Mouse (Mus musculus) embryo, embryonic 10 days (tissue): ENCODE measurements around the gene Eif4g3.

ENCODE experiments used
- DNase-seq: peaks from one replicate; pipeline ENCODE4 v3.0.0-alpha.2; 2015; ENCODE audit warnings: low spot score

Eif4g3 gene

GRCm38 (mm10) chr4:138163836-138164235, 171.0 kb downstream of the Eif4g3 start:
- DNase-seq, result no peak

GRCm38 (mm10) chr4:138164860-138165259, 172.0 kb downstream of the Eif4g3 start:
- DNase-seq, result no peak

GRCm38 (mm10) chr4:138166519-138166918, 173.7 kb downstream of the Eif4g3 start:
- no peak for DNase-seq

GRCm38 (mm10) chr4:138168162-138168561, 175.3 kb downstream of the Eif4g3 start:
- no peak for DNase-seq

- DNase-seq, result no peak
These were observed 176.6 kb downstream of the Eif4g3 start for GRCm38 (mm10) chr4:138169420-138169819.

- no peak for DNase-seq
These were observed 179.9 kb downstream of the Eif4g3 start for GRCm38 (mm10) chr4:138172686-138173085.

GRCm38 (mm10) chr4:138179391-138179790, 186.6 kb downstream of the Eif4g3 start:
- DNase-seq, result no peak

- DNase-seq, result no peak
These were observed 187.9 kb downstream of the Eif4g3 start for GRCm38 (mm10) chr4:138180719-138181118.

- DNase-seq, result no peak
These were observed 191.2 kb downstream of the Eif4g3 start for GRCm38 (mm10) chr4:138184056-138184455.

- DNase-seq, result no peak
These were observed 191.8 kb downstream of the Eif4g3 start for GRCm38 (mm10) chr4:138184573-138184981.

- no peak for DNase-seq
These were observed 193.1 kb downstream of the Eif4g3 start for GRCm38 (mm10) chr4:138185961-138186360.

GRCm38 (mm10) chr4:138187995-138188394, 195.2 kb downstream of the Eif4g3 start:
- DNase-seq, result no peak

GRCm38 (mm10) chr4:138192561-138192960, 199.7 kb downstream of the Eif4g3 start:
- DNase-seq, result no peak

GRCm38 (mm10) chr4:138200769-138201168, 207.9 kb downstream of the Eif4g3 start:
- no peak for DNase-seq

- DNase-seq, result no peak
These were observed 208.9 kb downstream of the Eif4g3 start for GRCm38 (mm10) chr4:138201696-138202095.

GRCm38 (mm10) chr4:138210116-138210515, 217.3 kb downstream of the Eif4g3 start:
- no peak for DNase-seq

GRCm38 (mm10) chr4:138213861-138214260, 221.0 kb downstream of the Eif4g3 start:
- no peak for DNase-seq

- no peak for DNase-seq
These were observed 222.9 kb downstream of the Eif4g3 start for GRCm38 (mm10) chr4:138215671-138216199.

- DNase-seq, result peak; percentile 82
These were observed 223.5 kb downstream of the Eif4g3 start, which contains the start of gene Hp1bp3 for GRCm38 (mm10) chr4:138216200-138216890. Gene Hp1bp3, plus strand, starts transcription at chr4:138216296.

GRCm38 (mm10) chr4:138216891-138217392, 224.1 kb downstream of the Eif4g3 start:
- peak; percentile 98 for DNase-seq

GRCm38 (mm10) chr4:138217441-138217840, 224.6 kb downstream of the Eif4g3 start:
- no peak for DNase-seq

- no peak for DNase-seq
These were observed 225.3 kb downstream of the Eif4g3 start for GRCm38 (mm10) chr4:138217951-138218685.

- DNase-seq, result no peak
These were observed 226.5 kb downstream of the Eif4g3 start for GRCm38 (mm10) chr4:138219331-138219730.
